Mouse (Mus musculus) left cerebral cortex, postnatal 36 days (tissue): Measurements from ENCODE around the gene Tanc2. TPM values are rescaled to one million over a fixed set of nuclear protein-coding genes. Genes with fewer than 3 reads are reported as not detected.

ENCODE experiments used
- DNase-seq, 2 experiments: peaks; one replicate each; pipeline ENCODE4 v3.0.0; 2021 to 2022; ENCODE audit warnings: low spot score in 2 of 2, mixed read lengths in 1 of 2
- intact Hi-C: fragments of 180-260 bp; cut with DNase I; formaldehyde crosslinking; loops from one replicate; pipeline ENCODE4 v1.15.1; 2025
- total RNA-seq, 2 experiments: library from RNA; stranded (reverse); gene quantifications; 2 replicates each; pipeline ENCODE4 v1.2.3; 2021

Gene Tanc2
- total RNA-seq, 2 experiments from 2014 or later = 235 to 245 TPM

GRCm38 (mm10) chr11:105807103-105807502 lies 217.3 kb downstream of the Tanc2 start:
- DNase-seq = no peak
- intact Hi-C loops = no loop called here

GRCm38 (mm10) chr11:105823246-105823645 lies 233.5 kb downstream of the Tanc2 start:
- intact Hi-C loops = loop anchor here (10.0 kb wide), 1 partner anchor 1738 kb away; no protein-coding TSS in a partner anchor
- DNase-seq = no peak

DNA sequence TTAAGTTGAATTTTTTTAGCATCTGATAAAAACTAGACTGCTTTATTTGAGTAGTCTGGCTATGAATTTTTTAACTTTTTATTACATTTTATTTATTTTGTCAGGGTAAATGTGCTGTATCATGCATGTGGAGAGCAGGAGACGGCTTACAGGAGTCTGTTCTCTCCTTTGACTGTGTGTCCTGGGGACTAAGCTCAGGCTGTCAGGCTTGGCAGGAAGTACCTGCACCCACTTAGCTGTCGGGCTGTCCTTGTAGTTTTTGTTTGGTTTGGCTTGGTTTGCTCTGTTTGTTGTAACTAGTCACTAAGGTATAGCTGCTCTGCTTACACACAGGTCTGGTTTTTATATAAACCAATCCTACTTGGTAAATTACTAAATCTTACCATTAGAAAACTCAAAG lies 234.0 kb downstream of the Tanc2 start:
- no peak for DNase-seq
- intact Hi-C loops = loop anchor here (10.0 kb wide), 1 partner anchor 1739 kb away; no protein-coding TSS in a partner anchor

DNA sequence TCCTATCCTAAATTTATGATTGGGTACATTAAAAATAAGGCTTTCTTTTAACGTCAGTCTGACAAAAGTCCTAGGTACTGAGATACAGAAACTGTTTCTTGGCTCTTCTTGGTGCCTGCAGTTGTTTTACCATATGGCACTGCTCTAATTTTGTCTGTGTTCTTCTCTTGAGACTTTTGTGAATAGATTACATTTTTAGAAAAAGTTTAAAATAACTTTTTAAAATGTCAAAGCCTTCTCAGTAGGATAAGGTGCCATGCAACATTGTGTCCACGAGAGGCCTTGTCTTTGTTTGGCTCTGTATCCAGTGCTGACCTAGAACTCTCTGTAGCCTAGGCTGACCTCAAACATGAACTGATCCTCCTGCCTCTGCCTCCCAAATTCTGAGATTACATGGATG lies 238.4 kb downstream of the Tanc2 start:
- peak; percentile 44 to 58 for DNase-seq
- intact Hi-C loops = loop anchor here (10.0 kb wide), 1 partner anchor 1743 kb away; no protein-coding TSS in a partner anchor

GRCm38 (mm10) chr11:105835209-105835608 lies 245.4 kb downstream of the Tanc2 start:
- intact Hi-C loops = no loop called here
- no peak for DNase-seq

DNA sequence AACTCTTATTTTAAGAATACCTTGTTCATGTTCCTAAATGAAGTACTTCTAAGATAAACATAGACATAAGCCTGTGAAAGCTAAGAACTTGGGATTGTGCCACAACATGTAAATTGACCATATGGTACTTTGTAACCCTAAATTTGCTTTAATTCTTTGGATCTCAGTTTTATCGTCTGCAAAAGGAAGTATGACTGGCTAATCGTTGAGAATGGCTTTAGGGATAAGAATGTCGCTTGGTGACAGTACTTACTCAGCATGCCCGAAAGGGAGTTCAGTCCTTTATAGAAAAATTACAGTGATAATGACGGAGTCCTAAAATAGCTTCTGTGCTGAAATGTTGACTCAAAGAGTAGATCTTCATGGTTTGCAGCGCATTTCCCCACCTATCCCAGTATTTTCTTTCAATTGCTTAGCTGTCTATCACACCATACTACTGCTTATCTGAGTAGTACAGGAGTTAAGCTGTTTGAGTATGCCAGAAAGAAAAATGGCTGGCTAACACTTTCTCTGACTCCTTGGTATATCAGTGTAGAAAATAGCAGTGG lies 246.6 kb downstream of the Tanc2 start:
- no peak for DNase-seq
- intact Hi-C loops = no loop called here

GRCm38 (mm10) chr11:105837962-105838361 lies 248.2 kb downstream of the Tanc2 start:
- DNase-seq = no peak
- intact Hi-C loops = no loop called here

DNA sequence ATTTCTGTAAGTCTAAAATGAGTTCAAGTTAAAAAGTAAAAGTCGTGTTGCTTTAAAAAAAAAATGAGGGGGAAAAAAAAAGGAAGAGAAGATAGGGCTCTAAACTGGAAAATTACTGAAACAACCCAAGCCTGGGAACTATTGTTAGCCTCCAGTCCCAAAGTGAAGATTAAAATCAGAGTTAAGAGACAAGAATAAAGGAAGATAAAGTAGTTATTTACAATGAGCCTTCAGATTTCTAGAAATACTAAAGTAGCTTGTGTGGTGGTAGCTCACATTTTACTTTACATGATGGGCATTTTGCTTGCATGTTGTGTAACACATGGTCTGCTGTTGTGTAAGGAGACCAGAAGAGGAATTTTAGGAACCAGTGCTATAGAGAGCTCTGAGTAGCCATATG lies 256.1 kb downstream of the Tanc2 start:
- DNase-seq = no peak
- intact Hi-C loops = no loop called here

GRCm38 (mm10) chr11:105855504-105855903 lies 265.7 kb downstream of the Tanc2 start:
- DNase-seq = no peak
- intact Hi-C loops = no loop called here

DNA sequence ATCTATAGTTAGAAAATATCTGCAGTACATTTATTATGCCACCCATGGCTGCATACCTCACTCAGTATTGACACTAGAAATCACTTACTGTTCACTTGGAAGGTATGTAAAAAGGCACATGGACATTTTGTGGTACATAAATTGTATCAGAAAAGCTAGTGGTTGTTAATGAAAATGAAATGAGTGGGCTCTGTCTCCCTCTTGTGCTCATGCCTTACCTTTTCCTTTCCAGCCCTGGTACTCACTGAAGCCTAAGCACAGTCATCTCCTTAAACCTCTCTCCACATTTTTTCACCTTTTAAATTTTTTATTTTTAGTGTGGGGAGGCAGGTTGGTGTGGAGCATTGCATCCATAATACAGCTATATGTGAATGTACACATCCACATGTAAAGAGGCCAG lies 268.3 kb downstream of the Tanc2 start:
- intact Hi-C loops = no loop called here
- no peak for DNase-seq

- no peak for DNase-seq
- intact Hi-C loops = no loop called here
Measured at GRCm38 (mm10) chr11:105885558-105885957, 295.8 kb downstream of the Tanc2 start.

GRCm38 (mm10) chr11:105887281-105887680 lies 297.5 kb downstream of the Tanc2 start:
- intact Hi-C loops = no loop called here
- DNase-seq = no peak

DNA sequence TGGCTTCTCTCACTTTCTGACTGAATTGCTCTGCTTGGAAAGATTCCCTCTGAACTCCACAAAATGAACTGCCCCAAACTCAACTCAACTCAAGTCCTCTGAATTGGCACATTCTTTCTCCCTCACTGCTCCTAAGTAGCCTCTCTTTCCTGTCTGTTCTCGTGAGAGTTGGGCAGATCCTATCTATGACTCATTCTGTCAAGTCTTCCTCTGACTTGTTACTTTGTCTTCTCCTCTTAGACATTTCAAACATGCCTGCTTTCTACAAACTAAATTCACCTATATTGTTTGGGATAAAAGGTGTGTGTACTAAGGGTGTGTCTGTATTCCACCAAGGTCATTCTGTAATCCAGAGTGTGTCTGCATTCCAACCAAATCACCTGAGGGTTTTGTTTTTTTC lies 309.4 kb downstream of the Tanc2 start:
- intact Hi-C loops = no loop called here

GRCm38 (mm10) chr11:105901501-105901900 lies 311.7 kb downstream of the Tanc2 start:
- intact Hi-C loops = loop anchor here (10.0 kb wide), 1 partner anchor 637 kb away; no protein-coding TSS in a partner anchor
- DNase-seq = no peak

More for the DNA sequence above, 309.4 kb downstream of the Tanc2 start:
- DNase-seq = no peak

GRCm38 (mm10) chr11:105902956-105903355 lies 313.2 kb downstream of the Tanc2 start:
- intact Hi-C loops = loop anchor here (10.0 kb wide), 1 partner anchor 638 kb away; no protein-coding TSS in a partner anchor
- no peak for DNase-seq

DNA sequence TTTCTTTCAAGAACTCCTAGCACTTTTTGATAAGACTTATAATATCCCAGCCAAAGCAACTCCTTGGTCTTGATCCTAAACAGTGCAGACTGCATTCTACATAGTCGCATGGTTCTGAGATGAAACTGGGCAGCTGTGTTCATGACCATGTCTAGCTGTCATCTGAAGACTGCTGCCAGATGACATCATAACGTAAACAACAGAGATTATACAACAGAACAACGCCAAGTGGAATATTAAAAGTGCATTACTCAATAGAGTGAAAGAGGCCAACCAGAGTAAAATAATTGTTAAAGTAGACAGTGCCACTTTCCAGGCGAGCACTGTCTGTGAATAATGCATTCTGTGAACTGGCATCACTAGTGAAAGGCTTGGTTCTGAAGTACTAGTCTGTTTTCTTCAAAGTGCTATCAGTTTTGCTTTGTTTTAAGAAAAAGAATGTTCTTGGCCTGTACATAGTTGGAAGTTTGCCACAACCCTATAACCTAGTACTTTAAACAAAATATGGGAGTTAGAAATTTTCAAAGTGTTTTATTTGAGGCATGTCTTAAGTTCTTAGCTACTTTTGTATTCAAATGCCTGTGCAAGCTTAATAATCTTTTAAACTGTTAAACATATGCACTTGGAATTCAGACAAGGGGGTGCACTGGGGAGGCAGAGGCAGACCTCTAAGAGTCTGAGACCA lies 315.9 kb downstream of the Tanc2 start:
- intact Hi-C loops = loop anchor here (10.0 kb wide), 1 partner anchor 641 kb away; no protein-coding TSS in a partner anchor
- DNase-seq = no peak

DNA sequence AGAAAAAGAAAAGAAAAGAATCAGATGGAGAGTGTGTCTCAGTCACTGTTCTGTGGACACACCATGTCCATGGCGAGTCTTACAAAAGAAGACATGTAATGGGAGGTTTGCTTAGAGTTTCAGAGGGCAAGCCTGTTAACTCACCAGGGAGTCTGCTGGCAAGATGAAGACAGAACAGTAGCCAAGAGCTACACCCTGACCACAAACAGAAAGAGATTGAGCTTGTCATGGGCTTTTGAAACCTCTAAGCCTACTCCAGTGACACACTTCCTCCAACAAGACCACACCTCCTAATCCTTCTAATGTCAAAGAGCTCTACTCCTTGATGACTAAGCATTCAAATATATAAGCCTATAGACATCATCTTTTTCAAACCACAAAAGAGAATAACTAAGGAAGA lies 317.6 kb downstream of the Tanc2 start:
- no peak for DNase-seq
- intact Hi-C loops = loop anchor here (10.0 kb wide), 1 partner anchor 643 kb away; no protein-coding TSS in a partner anchor

GRCm38 (mm10) chr11:105908926-105909325 lies 319.1 kb downstream of the Tanc2 start:
- no peak for DNase-seq
- intact Hi-C loops = loop anchor here (10.0 kb wide), 1 partner anchor 644 kb away; no protein-coding TSS in a partner anchor

DNA sequence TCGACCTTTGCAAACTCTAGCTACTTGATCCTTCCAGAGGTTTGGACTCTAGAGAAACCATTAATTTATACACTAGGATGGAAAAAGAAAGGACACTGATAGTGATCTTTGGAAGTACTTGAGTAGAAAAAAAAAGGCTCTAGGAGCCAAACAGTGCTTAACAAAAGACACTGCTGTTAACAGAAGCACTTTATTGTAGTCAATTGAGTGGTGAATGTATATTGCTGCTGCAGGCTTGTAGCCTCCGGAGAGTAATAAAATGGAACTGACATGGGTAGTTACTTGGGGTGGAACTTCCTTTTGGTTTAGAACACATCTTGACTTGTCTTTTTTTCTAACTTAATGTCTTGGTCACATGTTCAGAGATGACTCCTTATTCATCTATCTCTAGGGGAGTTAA lies 319.8 kb downstream of the Tanc2 start:
- intact Hi-C loops = loop anchor here (5.0 to 10.0 kb wide), 4 partner anchors 317 to 645 kb away; no protein-coding TSS in a partner anchor
- DNase-seq = no peak

- DNase-seq = no peak
- intact Hi-C loops = loop anchor here (5.0 kb wide), 3 partner anchors 319 to 579 kb away; no protein-coding TSS in a partner anchor
Measured at GRCm38 (mm10) chr11:105911149-105911548, 321.4 kb downstream of the Tanc2 start.
